Mouse (Mus musculus): Measurements from ENCODE around the gene Pak1. TPM values are rescaled to one million over a fixed set of nuclear protein-coding genes. Genes with fewer than 3 reads are reported as not detected.

Gene Pak1
- polyA plus RNA-seq, 1 experiment from 2014 or later, result 147 TPM

DNA sequence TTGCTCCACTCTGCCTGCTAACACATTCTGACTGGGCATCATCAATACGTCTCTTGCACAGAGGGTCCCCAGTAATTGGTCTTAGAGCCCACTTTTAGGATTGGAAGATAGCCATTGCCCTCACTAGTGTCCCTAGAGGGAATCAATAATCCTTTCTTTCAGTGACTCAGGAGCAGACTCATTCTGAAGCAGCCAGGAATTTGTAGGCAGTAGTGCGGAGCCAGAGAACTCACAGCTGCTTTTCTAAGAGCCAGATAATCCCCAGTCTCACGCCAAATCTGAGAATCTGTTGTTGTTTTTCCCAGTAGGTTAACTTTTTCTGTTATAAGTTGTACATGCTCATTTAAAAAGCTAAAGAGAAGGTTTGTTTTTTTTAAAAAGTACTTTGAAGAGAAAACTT lies 13.0 kb upstream of the Pak1 start:
- no peak for ATAC-seq
- 10% methylated on average over 3 of the region's 3 CpGs for WGBS
- Histone ChIP-seq H3K27me3 (replicated peaks; ENCODE audit: control insufficient read depth, insufficient read depth, low read length) (no peaks in the 10 kb centered on the region), H3K4me2 (ENCODE audit: low read length) (no peak overlapping the region), H3K4me1 (replicated peaks; ENCODE audit: control insufficient read depth, insufficient read depth, low read length) (no peaks in the 10 kb centered on the region), H3K27ac (ENCODE audit: low read length) (no peak overlapping the region), H3K4me3 (replicated peaks; ENCODE audit: low read length) (no peak overlapping the region), H3K36me3 (ENCODE audit: control insufficient read depth, insufficient read depth) (no peaks in the 10 kb centered on the region), H3K9ac (replicated peaks; ENCODE audit: low read depth, low read length) (no peak overlapping the region), H3K9me3 (ENCODE audit: control insufficient read depth, low read length) (no peaks in the 10 kb centered on the region)

DNA sequence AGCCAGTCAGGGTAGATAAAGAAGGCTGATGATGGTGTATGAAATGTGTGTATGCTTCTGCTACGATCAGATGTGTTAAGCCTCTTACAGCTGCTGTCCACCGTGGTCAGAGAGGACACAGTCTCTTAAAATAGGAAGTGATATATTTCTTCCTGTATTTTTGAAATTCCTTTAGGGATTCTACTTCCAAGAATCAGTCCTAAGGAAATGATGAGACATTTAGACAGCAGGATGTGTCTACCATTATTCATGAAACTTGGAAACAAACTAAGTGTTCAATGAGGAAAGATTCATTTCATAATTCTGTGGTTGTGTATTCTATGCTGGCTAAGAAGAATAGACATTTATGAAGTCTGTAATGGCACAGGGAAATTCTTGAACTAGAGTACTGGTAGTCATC lies 12.4 kb upstream of the Pak1 start:
- 80% methylated on average over 2 of the region's 2 CpGs for WGBS
- H3K36me3 ChIP-seq (ENCODE audit: control insufficient read depth, insufficient read depth), result no peaks in the 10 kb centered on the region
- no peak overlapping the region for H3K27ac ChIP-seq (ENCODE audit: low read length)
- H3K4me2 ChIP-seq (ENCODE audit: low read length), result no peak overlapping the region
- H3K27me3 ChIP-seq (replicated peaks; ENCODE audit: control insufficient read depth, insufficient read depth, low read length), result no peaks in the 10 kb centered on the region
- no peaks in the 10 kb centered on the region for H3K4me1 ChIP-seq (replicated peaks; ENCODE audit: control insufficient read depth, insufficient read depth, low read length)
- no peak for ATAC-seq
- H3K9me3 ChIP-seq (ENCODE audit: control insufficient read depth, low read length), result no peaks in the 10 kb centered on the region
- H3K4me3 ChIP-seq (replicated peaks; ENCODE audit: low read length), result no peak overlapping the region
- H3K9ac ChIP-seq (replicated peaks; ENCODE audit: low read depth, low read length), result no peak overlapping the region

DNA sequence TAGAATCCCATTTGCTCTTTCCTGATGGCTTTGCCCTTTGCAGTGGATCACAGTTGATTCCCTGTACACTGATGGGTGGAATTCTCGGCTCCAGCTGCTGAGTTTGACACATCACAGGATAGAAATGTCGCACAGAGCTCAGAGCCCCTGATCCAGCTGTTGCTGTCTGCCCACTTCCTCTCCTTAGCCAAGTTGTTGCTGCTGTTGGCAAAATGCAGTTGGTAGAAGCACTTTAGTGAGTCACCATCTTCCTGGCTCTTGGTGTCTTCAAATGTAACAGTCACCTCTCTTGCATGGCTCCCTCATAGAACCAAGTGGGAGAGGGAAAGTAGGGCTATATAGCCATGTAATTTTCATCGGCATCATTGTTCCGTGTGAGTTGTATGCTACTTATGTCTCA lies 11.2 kb upstream of the Pak1 start:
- no peak overlapping the region for H3K4me2 ChIP-seq (ENCODE audit: low read length)
- ATAC-seq, result no peak
- no peak overlapping the region for H3K27ac ChIP-seq (ENCODE audit: low read length)
- H3K36me3 ChIP-seq (ENCODE audit: control insufficient read depth, insufficient read depth), result no peaks in the 10 kb centered on the region
- H3K27me3 ChIP-seq (replicated peaks; ENCODE audit: control insufficient read depth, insufficient read depth, low read length), result no peaks in the 10 kb centered on the region
- no peak overlapping the region for H3K4me3 ChIP-seq (replicated peaks; ENCODE audit: low read length)
- WGBS, result 94% methylated on average over 4 of the region's 4 CpGs
- no peaks in the 10 kb centered on the region for H3K9me3 ChIP-seq (ENCODE audit: control insufficient read depth, low read length)
- no peak overlapping the region for H3K9ac ChIP-seq (replicated peaks; ENCODE audit: low read depth, low read length)
- H3K4me1 ChIP-seq (replicated peaks; ENCODE audit: control insufficient read depth, insufficient read depth, low read length), result no peaks in the 10 kb centered on the region

DNA sequence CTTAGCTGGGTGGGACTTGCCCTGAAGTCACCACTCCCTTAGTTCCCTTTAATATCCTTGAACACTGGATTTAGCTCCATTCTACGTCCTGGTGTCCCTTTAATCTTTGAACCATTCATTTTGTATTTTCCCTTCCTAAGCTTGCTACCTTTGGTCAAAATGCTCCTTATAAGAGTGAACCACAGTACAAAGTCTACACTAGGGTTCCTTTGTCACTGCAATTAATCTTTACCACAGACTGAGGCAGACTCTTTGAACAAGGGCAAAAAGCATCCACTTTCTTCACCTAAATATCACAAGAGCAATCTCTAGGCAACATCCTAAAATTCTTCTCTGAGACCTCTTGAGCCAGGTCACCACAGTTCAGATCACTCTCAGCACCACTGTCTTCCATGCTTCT lies 8.1 kb upstream of the Pak1 start:
- ATAC-seq, result no peak
- no peaks in the 10 kb centered on the region for H3K27me3 ChIP-seq (replicated peaks; ENCODE audit: control insufficient read depth, insufficient read depth, low read length)

DNA sequence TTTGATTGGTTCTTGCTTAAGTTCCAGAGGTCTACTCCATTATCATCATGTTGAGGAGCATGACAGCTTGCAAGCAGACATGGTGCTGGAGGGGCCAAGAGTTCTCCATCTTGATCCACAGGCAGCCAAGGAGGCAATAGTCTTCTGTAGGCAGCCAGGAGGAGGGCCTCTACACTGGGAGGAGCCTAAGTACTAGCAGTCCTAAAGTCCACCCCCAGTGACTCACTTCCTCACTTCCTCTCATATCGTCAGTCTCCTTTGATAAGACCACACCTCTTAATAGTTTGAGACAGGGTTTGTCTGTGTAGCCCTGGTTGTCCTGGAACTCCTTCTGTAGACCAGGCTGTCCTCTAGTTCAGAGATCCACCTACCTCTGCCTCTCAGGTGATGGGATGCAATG lies 7.5 kb upstream of the Pak1 start:
- no peak overlapping the region for H3K9ac ChIP-seq (replicated peaks; ENCODE audit: low read depth, low read length)
- H3K4me3 ChIP-seq (replicated peaks; ENCODE audit: low read length), result no peak overlapping the region
- WGBS, result 96% methylated on average over 1 of the region's 1 CpGs

More for the DNA sequence above, 8.1 kb upstream of the Pak1 start:
- Histone ChIP-seq H3K9ac (replicated peaks; ENCODE audit: low read depth, low read length) (no peak overlapping the region), H3K27ac (ENCODE audit: low read length) (no peak overlapping the region), H3K9me3 (ENCODE audit: control insufficient read depth, low read length) (no peaks in the 10 kb centered on the region), H3K4me2 (ENCODE audit: low read length) (no peak overlapping the region), H3K4me3 (replicated peaks; ENCODE audit: low read length) (no peak overlapping the region), H3K4me1 (replicated peaks; ENCODE audit: control insufficient read depth, insufficient read depth, low read length) (no peaks in the 10 kb centered on the region), H3K36me3 (ENCODE audit: control insufficient read depth, insufficient read depth) (no peaks in the 10 kb centered on the region)
- 88% methylated on average over 1 of the region's 1 CpGs for WGBS

DNA sequence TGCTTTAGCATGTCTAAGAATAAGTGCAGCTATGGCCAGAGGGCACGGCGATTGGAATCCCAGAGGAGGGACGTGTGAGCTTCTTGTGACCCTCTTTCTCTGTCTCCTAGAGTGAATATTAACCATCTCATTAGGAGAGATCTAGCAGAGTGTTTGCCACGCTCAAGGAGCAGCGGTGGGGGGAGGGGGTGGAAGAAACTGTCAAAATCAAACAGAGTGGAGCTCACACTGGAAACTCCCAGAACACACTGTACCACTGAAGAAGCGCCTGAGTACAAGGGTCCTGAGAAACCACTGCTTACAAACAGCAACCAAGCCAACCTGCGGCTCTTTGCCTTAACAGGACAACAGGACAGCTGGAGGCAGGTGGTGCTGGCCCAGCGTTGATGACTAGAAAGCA lies 6.8 kb upstream of the Pak1 start:
- no peaks in the 10 kb centered on the region for H3K36me3 ChIP-seq (ENCODE audit: control insufficient read depth, insufficient read depth)
- no peak overlapping the region for H3K4me3 ChIP-seq (replicated peaks; ENCODE audit: low read length)
- no peaks in the 10 kb centered on the region for H3K27me3 ChIP-seq (replicated peaks; ENCODE audit: control insufficient read depth, insufficient read depth, low read length)
- H3K4me2 ChIP-seq (ENCODE audit: low read length), result no peak overlapping the region
- 59% methylated on average over 8 of the region's 8 CpGs for WGBS
- no peak for ATAC-seq
- H3K27ac ChIP-seq (ENCODE audit: low read length), result no peak overlapping the region
- no peak overlapping the region for H3K9ac ChIP-seq (replicated peaks; ENCODE audit: low read depth, low read length)
- no peaks in the 10 kb centered on the region for H3K9me3 ChIP-seq (ENCODE audit: control insufficient read depth, low read length)
- no peaks in the 10 kb centered on the region for H3K4me1 ChIP-seq (replicated peaks; ENCODE audit: control insufficient read depth, insufficient read depth, low read length)

More for the DNA sequence above, 7.5 kb upstream of the Pak1 start:
- no peaks in the 10 kb centered on the region for H3K4me1 ChIP-seq (replicated peaks; ENCODE audit: control insufficient read depth, insufficient read depth, low read length)
- no peak overlapping the region for H3K27ac ChIP-seq (ENCODE audit: low read length)
- no peak for ATAC-seq
- H3K27me3 ChIP-seq (replicated peaks; ENCODE audit: control insufficient read depth, insufficient read depth, low read length), result no peaks in the 10 kb centered on the region
- no peaks in the 10 kb centered on the region for H3K36me3 ChIP-seq (ENCODE audit: control insufficient read depth, insufficient read depth)
- no peaks in the 10 kb centered on the region for H3K9me3 ChIP-seq (ENCODE audit: control insufficient read depth, low read length)
- H3K4me2 ChIP-seq (ENCODE audit: low read length), result no peak overlapping the region

DNA sequence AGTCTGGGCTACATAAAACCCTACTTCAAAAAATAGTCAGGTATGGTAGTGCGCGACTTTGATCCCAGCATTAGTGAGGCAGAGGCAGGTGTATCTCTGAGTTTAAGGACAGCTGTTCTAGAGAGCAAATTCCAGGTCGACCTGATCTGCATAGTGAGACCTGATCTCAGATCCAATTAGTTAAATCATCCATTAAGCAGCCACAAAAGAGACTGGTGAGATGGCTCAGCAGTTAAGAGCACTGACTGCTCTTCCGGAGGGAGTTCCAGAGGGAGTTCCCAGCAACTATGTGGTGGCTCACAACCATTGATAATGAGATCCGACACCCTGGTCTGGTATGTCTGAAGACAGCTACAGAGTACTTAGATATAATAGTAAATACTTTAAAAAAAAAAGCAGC lies 4.8 kb upstream of the Pak1 start:
- H3K4me2 ChIP-seq (ENCODE audit: low read length), result no peak overlapping the region
- no peak overlapping the region for H3K27ac ChIP-seq (ENCODE audit: low read length)
- H3K9ac ChIP-seq (replicated peaks; ENCODE audit: low read depth, low read length), result no peak overlapping the region
- no peaks in the 10 kb centered on the region for H3K27me3 ChIP-seq (replicated peaks; ENCODE audit: control insufficient read depth, insufficient read depth, low read length)
- no peaks in the 10 kb centered on the region for H3K9me3 ChIP-seq (ENCODE audit: control insufficient read depth, low read length)
- no peak overlapping the region for H3K4me3 ChIP-seq (replicated peaks; ENCODE audit: low read length)
- H3K4me1 ChIP-seq (replicated peaks; ENCODE audit: control insufficient read depth, insufficient read depth, low read length), result 0 out of 2 replicates have a peak, but pooled peaks cover 3% of the 10 kb centered on the region
- no peak for ATAC-seq
- H3K36me3 ChIP-seq (ENCODE audit: control insufficient read depth, insufficient read depth), result no peaks in the 10 kb centered on the region
- WGBS, result 50% methylated on average over 5 of the region's 5 CpGs

DNA sequence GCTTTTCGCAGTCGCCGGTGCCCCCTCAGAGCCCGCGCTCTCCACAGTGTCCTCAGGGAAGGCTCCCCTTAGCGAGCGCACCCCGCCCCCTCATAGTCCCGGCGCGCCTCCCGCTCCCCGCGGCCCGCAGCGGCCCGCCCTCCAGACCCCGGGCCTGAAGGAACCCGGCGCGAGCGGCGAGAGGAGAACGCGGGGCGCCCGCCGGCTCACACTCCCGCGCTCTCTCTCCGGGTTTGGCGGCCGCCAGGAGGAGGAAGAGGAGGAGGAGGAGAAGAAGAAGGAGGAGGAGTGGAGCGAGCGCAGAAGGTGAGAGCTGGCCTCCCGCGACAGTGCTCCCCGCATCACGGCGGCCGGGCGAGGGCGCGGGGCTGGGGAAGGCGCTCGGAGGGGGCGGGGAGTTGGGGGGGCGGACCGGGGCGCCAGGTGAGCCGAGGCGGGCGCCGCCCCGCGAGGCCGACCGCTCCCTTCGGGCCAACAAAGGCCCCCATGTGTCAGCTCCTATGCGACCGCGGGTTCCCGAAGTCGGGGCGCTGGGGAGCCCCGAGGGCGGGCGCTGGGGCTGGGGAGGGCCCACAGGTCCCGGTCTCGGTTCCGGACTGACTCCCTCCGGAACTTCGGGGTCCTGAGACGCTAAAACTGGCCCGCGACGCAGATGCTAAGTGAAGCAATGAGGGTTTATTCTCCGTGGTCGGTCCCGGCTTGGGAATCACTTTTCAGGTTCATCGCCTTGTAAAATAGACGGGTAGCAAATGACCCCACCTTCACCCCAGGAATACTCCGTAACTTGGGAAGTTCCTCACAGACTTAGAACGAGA lies 535 bp downstream of the Pak1 start:
- ATAC-seq, result peak; percentile 92
- Histone ChIP-seq H3K4me1 (replicated peaks; ENCODE audit: control insufficient read depth, insufficient read depth, low read length) (peaks cover 7% of the 10 kb centered on the region), H3K4me3 (replicated peaks; ENCODE audit: low read length) (peak overlapping the region; percentile 93), H3K9me3 (ENCODE audit: control insufficient read depth, low read length) (no peaks in the 10 kb centered on the region), H3K9ac (replicated peaks; ENCODE audit: low read depth, low read length) (peak overlapping the region; percentile 86), H3K27me3 (replicated peaks; ENCODE audit: control insufficient read depth, insufficient read depth, low read length) (no peaks in the 10 kb centered on the region), H3K27ac (ENCODE audit: low read length) (peak overlapping the region; percentile 60), H3K4me2 (ENCODE audit: low read length) (peak overlapping the region; percentile 87), H3K36me3 (ENCODE audit: control insufficient read depth, insufficient read depth) (no peaks in the 10 kb centered on the region)
- under 1% methylated on average over 78 of the region's 84 CpGs for WGBS

DNA sequence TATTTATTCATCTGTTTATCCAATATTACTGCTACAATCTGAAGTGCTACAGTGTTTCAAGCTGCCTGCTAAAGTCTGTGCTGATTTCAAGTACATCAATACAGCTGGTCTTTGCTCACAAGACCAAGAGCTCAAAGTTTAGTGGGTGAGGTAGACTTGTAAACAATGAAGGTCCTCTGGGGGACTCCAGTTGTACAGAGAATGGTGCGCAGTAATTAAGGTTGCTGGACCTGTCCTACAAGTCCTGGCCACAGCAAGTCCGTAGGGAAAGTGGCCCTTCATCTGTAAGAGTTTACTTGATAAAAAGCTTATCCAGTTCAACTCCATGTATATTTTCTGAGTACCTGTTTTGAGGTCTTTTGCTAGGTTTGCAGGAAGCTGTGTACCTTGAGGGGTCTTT lies 1.9 kb downstream of the Pak1 start:
- WGBS, result 52% methylated on average over 2 of the region's 2 CpGs
- no peak overlapping the region for H3K27ac ChIP-seq (ENCODE audit: low read length)
- H3K9me3 ChIP-seq (ENCODE audit: control insufficient read depth, low read length), result no peaks in the 10 kb centered on the region
- H3K27me3 ChIP-seq (replicated peaks; ENCODE audit: control insufficient read depth, insufficient read depth, low read length), result no peaks in the 10 kb centered on the region
- no peak overlapping the region for H3K4me3 ChIP-seq (replicated peaks; ENCODE audit: low read length)
- H3K9ac ChIP-seq (replicated peaks; ENCODE audit: low read depth, low read length), result no peak overlapping the region
- ATAC-seq, result no peak
- H3K4me1 ChIP-seq (replicated peaks; ENCODE audit: control insufficient read depth, insufficient read depth, low read length), result peaks cover 7% of the 10 kb centered on the region
- H3K36me3 ChIP-seq (ENCODE audit: control insufficient read depth, insufficient read depth), result no peaks in the 10 kb centered on the region
- H3K4me2 ChIP-seq (ENCODE audit: low read length), result peak overlapping the region; percentile 39

DNA sequence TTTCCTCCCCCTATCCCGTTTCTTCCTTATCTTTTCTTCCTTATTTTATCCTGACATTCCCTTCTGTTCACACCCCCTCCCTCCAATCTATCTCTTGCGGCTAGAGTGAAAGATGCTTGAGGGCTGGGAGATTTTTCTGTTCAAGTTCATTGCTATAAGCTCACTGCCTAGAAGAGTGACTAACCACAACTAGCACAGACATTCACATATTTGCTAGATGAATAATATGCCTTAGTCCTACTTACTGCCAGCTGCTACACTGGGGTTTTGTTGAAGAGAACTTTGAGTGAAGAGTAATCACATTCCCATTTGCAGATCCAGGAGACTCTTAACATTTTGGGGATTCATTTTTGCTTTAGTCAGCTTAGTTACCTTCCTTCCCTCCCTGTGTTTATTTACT lies 4.0 kb downstream of the Pak1 start:
- Histone ChIP-seq H3K9ac (replicated peaks; ENCODE audit: low read depth, low read length) (no peak overlapping the region), H3K4me3 (replicated peaks; ENCODE audit: low read length) (no peak overlapping the region), H3K27me3 (replicated peaks; ENCODE audit: control insufficient read depth, insufficient read depth, low read length) (no peaks in the 10 kb centered on the region), H3K27ac (ENCODE audit: low read length) (no peak overlapping the region), H3K9me3 (ENCODE audit: control insufficient read depth, low read length) (no peaks in the 10 kb centered on the region), H3K4me2 (ENCODE audit: low read length) (no peak overlapping the region), H3K4me1 (replicated peaks; ENCODE audit: control insufficient read depth, insufficient read depth, low read length) (peaks cover 7% of the 10 kb centered on the region), H3K36me3 (ENCODE audit: control insufficient read depth, insufficient read depth) (no peaks in the 10 kb centered on the region)
- 70% methylated on average over 2 of the region's 2 CpGs for WGBS
- no peak for ATAC-seq

All from forebrain, embryonic 16.5 days (tissue).